Mouse (Mus musculus): Measurements from ENCODE around the gene Eri3. TPM values are rescaled to one million over a fixed set of nuclear protein-coding genes. Genes with fewer than 3 reads are reported as not detected.

The Eri3 gene
- polyA plus RNA-seq, 1 experiment from 2014 or later: 127 TPM

DNA sequence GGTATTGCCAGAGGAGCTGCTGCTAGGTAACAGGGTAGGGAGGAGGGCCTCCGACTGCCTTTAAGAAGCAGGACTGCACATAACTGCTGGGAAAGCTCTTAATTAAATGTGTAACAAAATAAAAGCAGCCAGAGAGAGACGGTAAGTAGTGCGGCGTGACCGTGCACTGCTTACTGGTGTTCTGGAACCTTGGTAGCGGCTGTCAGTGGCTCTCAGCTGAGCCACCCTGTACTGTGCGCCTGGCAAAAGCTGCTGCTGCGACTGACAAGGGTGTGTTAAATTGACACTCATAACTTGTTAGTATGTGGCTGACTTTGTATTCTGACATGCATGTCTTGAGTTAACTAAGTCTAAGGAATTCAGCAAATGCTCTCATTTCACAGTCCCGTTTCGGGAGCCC lies 45.1 kb downstream of the Eri3 start:
- no peaks in the 10 kb centered on the region for H3K4me1 ChIP-seq (replicated peaks; ENCODE audit: control insufficient read depth, insufficient read depth, low read length)
- no peak overlapping the region for H3K4me2 ChIP-seq (ENCODE audit: low read depth, low read length)
- no peak overlapping the region for H3K4me3 ChIP-seq (ENCODE audit: low read length)
- ATAC-seq (ENCODE audit: low read depth): no peak
- WGBS: 92% methylated on average over 10 of the region's 10 CpGs
- H3K27me3 ChIP-seq (ENCODE audit: control insufficient read depth, insufficient read depth, low read depth, low read length): no peaks in the 10 kb centered on the region
- H3K27ac ChIP-seq (ENCODE audit: low read length): no peak overlapping the region
- H3K36me3 ChIP-seq (ENCODE audit: control insufficient read depth, insufficient read depth, low read length): peaks cover 26% of the 10 kb centered on the region
- no peaks in the 10 kb centered on the region for H3K9me3 ChIP-seq (ENCODE audit: control insufficient read depth, low read length)
- H3K9ac ChIP-seq (ENCODE audit: low read length): no peak overlapping the region

GRCm38 (mm10) chr4:117599986-117600565 lies 49.9 kb downstream of the Eri3 start:
- H3K27ac ChIP-seq (ENCODE audit: low read length): no peak overlapping the region
- H3K4me3 ChIP-seq (ENCODE audit: low read length): no peak overlapping the region
- H3K4me1 ChIP-seq (replicated peaks; ENCODE audit: control insufficient read depth, insufficient read depth, low read length): no peaks in the 10 kb centered on the region
- ATAC-seq (ENCODE audit: low read depth): no peak
- H3K36me3 ChIP-seq (ENCODE audit: control insufficient read depth, insufficient read depth, low read length): peaks cover 15% of the 10 kb centered on the region
- H3K4me2 ChIP-seq (ENCODE audit: low read depth, low read length): no peak overlapping the region
- WGBS: 76% methylated on average over 7 of the region's 7 CpGs
- H3K9ac ChIP-seq (ENCODE audit: low read length): no peak overlapping the region
- no peaks in the 10 kb centered on the region for H3K9me3 ChIP-seq (ENCODE audit: control insufficient read depth, low read length)
- H3K27me3 ChIP-seq (ENCODE audit: control insufficient read depth, insufficient read depth, low read depth, low read length): no peaks in the 10 kb centered on the region

DNA sequence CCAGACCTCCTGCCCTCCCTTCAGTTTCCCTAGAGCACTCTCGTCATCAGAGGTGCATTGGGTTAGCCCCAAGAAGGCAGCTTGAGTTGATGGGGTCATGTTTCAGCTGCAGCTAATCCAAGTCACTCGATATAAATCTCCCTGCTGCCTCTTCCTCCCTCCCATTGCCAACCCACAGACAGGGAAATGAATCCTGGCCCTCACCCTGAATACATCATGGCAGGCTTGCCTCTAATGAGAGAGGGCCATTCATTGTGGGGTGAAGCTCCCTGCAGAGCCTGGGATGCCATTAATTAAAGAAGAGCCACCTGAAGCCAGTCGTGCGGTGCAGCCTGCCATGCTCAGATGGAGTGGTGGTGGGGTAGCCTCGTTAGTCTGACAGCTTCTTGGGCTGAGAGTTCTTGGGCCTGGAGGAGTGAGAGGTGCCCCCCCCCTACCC lies 51.2 kb downstream of the Eri3 start:
- Histone ChIP-seq H3K4me2 (ENCODE audit: low read depth, low read length) (no peak overlapping the region), H3K4me3 (ENCODE audit: low read length) (no peak overlapping the region), H3K9ac (ENCODE audit: low read length) (no peak overlapping the region), H3K27ac (ENCODE audit: low read length) (no peak overlapping the region), H3K36me3 (ENCODE audit: control insufficient read depth, insufficient read depth, low read length) (peaks cover 11% of the 10 kb centered on the region), H3K27me3 (ENCODE audit: control insufficient read depth, insufficient read depth, low read depth, low read length) (no peaks in the 10 kb centered on the region), H3K4me1 (replicated peaks; ENCODE audit: control insufficient read depth, insufficient read depth, low read length) (no peaks in the 10 kb centered on the region), H3K9me3 (ENCODE audit: control insufficient read depth, low read length) (no peaks in the 10 kb centered on the region)
- 47% methylated on average over 5 of the region's 5 CpGs for WGBS
- ATAC-seq (ENCODE audit: low read depth): no peak

DNA sequence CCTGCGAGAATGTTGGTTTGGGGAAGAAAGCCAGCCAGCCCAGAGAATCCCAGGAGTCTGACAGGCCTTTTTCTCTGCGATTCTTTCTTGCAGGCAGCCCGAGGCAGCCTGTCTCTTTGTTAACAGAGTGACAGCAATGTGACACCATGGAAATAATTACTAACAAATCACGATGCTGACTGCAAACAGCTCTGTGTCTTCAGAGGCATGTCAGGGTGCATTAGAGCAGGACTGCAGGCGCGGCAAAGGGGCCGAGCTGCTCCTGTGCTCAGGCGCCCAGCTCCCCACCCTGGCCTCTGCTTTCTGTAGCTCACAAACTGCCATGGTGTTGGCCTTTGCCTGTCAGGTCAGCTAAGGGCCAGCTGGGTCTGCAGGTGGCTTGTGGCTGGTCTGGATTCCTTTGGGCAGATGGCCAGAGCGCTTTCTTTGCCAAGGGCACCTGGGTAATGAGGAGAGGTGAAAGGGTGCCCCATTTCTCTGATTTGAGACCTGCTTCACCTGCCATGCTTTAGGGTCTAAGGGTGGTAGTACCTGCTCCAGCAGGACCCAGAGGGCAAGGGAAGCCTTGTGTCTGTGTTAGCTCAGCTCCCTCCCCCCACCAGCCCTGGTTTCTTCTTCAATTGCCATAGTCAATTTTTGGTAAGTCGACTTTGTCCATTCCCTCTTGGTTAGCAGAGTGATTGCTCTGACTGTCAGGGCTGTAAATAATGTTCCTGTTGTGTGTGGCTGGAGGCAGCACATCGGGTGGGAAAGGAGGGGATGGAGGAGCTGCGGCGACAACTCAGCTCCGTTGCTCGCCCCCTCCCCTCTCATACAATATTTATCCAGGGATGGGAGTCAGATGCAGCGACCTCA lies 55.2 kb downstream of the Eri3 start:
- no peak overlapping the region for H3K4me3 ChIP-seq (ENCODE audit: low read length)
- H3K4me2 ChIP-seq (ENCODE audit: low read depth, low read length): no peak overlapping the region
- H3K36me3 ChIP-seq (ENCODE audit: control insufficient read depth, insufficient read depth, low read length): no peaks in the 10 kb centered on the region; the same call in 1 of the 2 replicates
- no peak overlapping the region for H3K27ac ChIP-seq (ENCODE audit: low read length)
- H3K4me1 ChIP-seq (replicated peaks; ENCODE audit: control insufficient read depth, insufficient read depth, low read length): no peaks in the 10 kb centered on the region
- H3K9ac ChIP-seq (ENCODE audit: low read length): no peak overlapping the region
- no peaks in the 10 kb centered on the region for H3K9me3 ChIP-seq (ENCODE audit: control insufficient read depth, low read length)
- 48% methylated on average over 16 of the region's 16 CpGs for WGBS
- H3K27me3 ChIP-seq (ENCODE audit: control insufficient read depth, insufficient read depth, low read depth, low read length): no peaks in the 10 kb centered on the region
- ATAC-seq (ENCODE audit: low read depth): no peak

- no peak overlapping the region for H3K9ac ChIP-seq (ENCODE audit: low read length)
- no peak for ATAC-seq (ENCODE audit: low read depth)
- 74% methylated on average over 1 of the region's 1 CpGs for WGBS
- no peak overlapping the region for H3K27ac ChIP-seq (ENCODE audit: low read length)
- no peak overlapping the region for H3K4me2 ChIP-seq (ENCODE audit: low read depth, low read length)
- H3K27me3 ChIP-seq (ENCODE audit: control insufficient read depth, insufficient read depth, low read depth, low read length): no peaks in the 10 kb centered on the region
- H3K4me3 ChIP-seq (ENCODE audit: low read length): no peak overlapping the region
- H3K9me3 ChIP-seq (ENCODE audit: control insufficient read depth, low read length): no peaks in the 10 kb centered on the region
- H3K36me3 ChIP-seq (ENCODE audit: control insufficient read depth, insufficient read depth, low read length): no peaks in the 10 kb centered on the region; the same call in 1 of the 2 replicates
- no peaks in the 10 kb centered on the region for H3K4me1 ChIP-seq (replicated peaks; ENCODE audit: control insufficient read depth, insufficient read depth, low read length)
Measured at GRCm38 (mm10) chr4:117605954-117606227, 55.7 kb downstream of the Eri3 start.

DNA sequence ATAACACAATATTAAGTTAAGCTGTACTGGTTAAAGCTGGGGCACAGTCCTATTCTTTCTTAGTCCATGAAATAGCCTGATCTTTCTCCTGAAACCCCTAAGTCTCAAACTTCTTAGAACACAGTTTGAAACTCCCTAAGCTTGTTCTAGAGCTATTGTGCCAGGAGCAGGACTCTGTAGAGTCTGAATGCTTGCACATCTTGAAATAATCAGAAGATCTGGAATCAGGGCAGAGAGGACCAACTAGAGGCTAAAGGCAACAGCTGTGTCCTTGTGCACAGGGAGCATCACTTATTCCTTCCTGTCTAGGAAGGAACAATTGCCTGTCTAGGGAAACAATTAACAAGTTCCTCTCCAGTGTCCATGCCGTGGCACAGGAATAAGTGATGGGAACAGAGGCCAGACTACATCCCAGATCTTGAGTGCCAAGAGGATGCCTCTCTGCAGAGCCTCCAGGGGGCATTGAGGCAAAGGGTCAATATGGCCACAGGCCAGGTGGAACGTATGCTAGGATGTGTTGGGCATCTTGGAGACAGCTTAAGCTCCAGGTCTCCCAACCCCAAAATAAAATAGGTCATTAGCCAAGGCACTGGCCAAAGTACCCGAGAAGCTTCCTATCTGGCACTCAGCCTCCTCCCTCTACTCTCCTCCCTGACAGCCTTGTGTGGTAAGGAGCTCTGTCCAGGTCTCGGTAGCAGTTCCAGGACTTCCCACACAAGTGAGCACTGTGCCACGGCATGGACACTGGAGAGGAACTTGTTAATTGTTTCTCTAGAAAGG lies 56.9 kb downstream of the Eri3 start:
- no peak overlapping the region for H3K4me3 ChIP-seq (ENCODE audit: low read length)
- ATAC-seq (ENCODE audit: low read depth): no peak
- WGBS: 76% methylated on average over 5 of the region's 5 CpGs
- H3K27me3 ChIP-seq (ENCODE audit: control insufficient read depth, insufficient read depth, low read depth, low read length): no peaks in the 10 kb centered on the region
- no peaks in the 10 kb centered on the region for H3K9me3 ChIP-seq (ENCODE audit: control insufficient read depth, low read length)
- H3K4me2 ChIP-seq (ENCODE audit: low read depth, low read length): no peak overlapping the region
- no peak overlapping the region for H3K9ac ChIP-seq (ENCODE audit: low read length)
- no peaks in the 10 kb centered on the region; the same call in 1 of the 2 replicates for H3K36me3 ChIP-seq (ENCODE audit: control insufficient read depth, insufficient read depth, low read length)
- no peak overlapping the region for H3K27ac ChIP-seq (ENCODE audit: low read length)
- H3K4me1 ChIP-seq (replicated peaks; ENCODE audit: control insufficient read depth, insufficient read depth, low read length): no peaks in the 10 kb centered on the region

GRCm38 (mm10) chr4:117608265-117608664 lies 58.1 kb downstream of the Eri3 start:
- Histone ChIP-seq H3K4me3 (ENCODE audit: low read length) (no peak overlapping the region), H3K36me3 (ENCODE audit: control insufficient read depth, insufficient read depth, low read length) (no peaks in the 10 kb centered on the region; the same call in 1 of the 2 replicates), H3K4me2 (ENCODE audit: low read depth, low read length) (no peak overlapping the region), H3K27ac (ENCODE audit: low read length) (no peak overlapping the region), H3K9ac (ENCODE audit: low read length) (no peak overlapping the region), H3K4me1 (replicated peaks; ENCODE audit: control insufficient read depth, insufficient read depth, low read length) (no peaks in the 10 kb centered on the region), H3K9me3 (ENCODE audit: control insufficient read depth, low read length) (no peaks in the 10 kb centered on the region), H3K27me3 (ENCODE audit: control insufficient read depth, insufficient read depth, low read depth, low read length) (no peaks in the 10 kb centered on the region)
- 61% methylated on average over 9 of the region's 9 CpGs for WGBS
- no peak for ATAC-seq (ENCODE audit: low read depth)

DNA sequence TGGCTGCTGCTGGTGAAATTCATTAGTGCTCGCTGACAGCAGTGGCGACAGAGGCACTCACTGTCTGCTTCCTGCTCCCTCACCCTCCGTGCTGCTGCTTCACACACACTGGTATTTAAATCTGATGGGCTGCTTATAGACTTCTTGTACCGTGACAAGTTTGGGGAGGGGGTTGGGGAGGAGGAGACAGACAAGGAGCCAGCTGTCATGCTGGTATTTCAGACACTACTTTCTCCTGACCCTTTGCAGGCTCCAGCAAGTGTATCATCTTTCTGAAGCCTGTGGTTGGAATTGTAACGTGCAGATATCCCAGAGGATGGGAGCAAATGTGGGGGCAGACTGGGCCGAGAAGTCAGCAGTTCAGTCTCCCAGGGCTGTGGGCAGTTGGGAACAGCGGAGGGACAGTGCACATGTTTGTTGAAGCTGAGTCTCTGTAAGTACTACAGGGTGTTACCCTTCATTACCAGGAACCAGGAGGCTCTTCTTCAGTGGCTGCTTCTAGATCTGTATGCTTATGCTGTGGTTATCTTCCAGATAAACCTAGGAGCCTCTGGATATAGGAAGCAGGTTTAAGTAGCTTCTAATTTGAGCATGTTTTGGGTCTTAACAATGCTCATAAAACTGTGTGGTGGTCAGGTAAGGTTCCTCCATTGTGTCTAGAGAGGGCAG lies 59.3 kb downstream of the Eri3 start:
- H3K4me1 ChIP-seq (replicated peaks; ENCODE audit: control insufficient read depth, insufficient read depth, low read length): no peaks in the 10 kb centered on the region
- H3K4me3 ChIP-seq (ENCODE audit: low read length): no peak overlapping the region
- no peak overlapping the region for H3K4me2 ChIP-seq (ENCODE audit: low read depth, low read length)
- H3K9ac ChIP-seq (ENCODE audit: low read length): no peak overlapping the region
- no peaks in the 10 kb centered on the region for H3K27me3 ChIP-seq (ENCODE audit: control insufficient read depth, insufficient read depth, low read depth, low read length)
- no peak overlapping the region for H3K27ac ChIP-seq (ENCODE audit: low read length)
- H3K36me3 ChIP-seq (ENCODE audit: control insufficient read depth, insufficient read depth, low read length): peaks cover 4% of the 10 kb centered on the region
- 45% methylated on average over 7 of the region's 7 CpGs for WGBS
- no peaks in the 10 kb centered on the region for H3K9me3 ChIP-seq (ENCODE audit: control insufficient read depth, low read length)
- ATAC-seq (ENCODE audit: low read depth): no peak

DNA sequence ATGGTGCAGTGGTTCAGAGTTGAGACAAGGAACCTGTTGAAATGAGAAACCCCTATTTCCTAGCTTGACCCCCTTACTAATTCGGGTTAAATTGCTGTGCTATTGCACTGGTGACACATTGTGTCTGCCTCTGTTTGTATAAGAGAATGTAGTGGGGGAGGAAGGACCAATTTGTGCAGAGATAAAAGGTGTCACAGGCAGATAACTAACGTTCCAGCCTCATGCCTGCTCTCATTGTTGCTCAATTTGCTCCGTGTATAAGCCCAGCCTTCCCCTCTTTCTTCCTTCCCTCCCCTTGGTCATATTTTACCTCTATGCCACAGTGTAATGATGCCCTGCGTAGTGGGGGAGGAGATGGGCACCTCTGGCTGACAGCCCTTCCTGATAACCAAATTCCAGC lies 61.2 kb downstream of the Eri3 start:
- H3K9me3 ChIP-seq (ENCODE audit: control insufficient read depth, low read length): no peaks in the 10 kb centered on the region
- peaks cover 8% of the 10 kb centered on the region for H3K36me3 ChIP-seq (ENCODE audit: control insufficient read depth, insufficient read depth, low read length)
- no peak overlapping the region for H3K4me3 ChIP-seq (ENCODE audit: low read length)
- no peaks in the 10 kb centered on the region for H3K27me3 ChIP-seq (ENCODE audit: control insufficient read depth, insufficient read depth, low read depth, low read length)
- H3K27ac ChIP-seq (ENCODE audit: low read length): no peak overlapping the region
- no peak for ATAC-seq (ENCODE audit: low read depth)
- no peak overlapping the region for H3K9ac ChIP-seq (ENCODE audit: low read length)
- 21% methylated on average over 4 of the region's 4 CpGs for WGBS
- no peak overlapping the region for H3K4me2 ChIP-seq (ENCODE audit: low read depth, low read length)
- no peaks in the 10 kb centered on the region for H3K4me1 ChIP-seq (replicated peaks; ENCODE audit: control insufficient read depth, insufficient read depth, low read length)
